Mouse (Mus musculus): Measurements from ENCODE around the gene Gusb.

Gene Gusb

DNA sequence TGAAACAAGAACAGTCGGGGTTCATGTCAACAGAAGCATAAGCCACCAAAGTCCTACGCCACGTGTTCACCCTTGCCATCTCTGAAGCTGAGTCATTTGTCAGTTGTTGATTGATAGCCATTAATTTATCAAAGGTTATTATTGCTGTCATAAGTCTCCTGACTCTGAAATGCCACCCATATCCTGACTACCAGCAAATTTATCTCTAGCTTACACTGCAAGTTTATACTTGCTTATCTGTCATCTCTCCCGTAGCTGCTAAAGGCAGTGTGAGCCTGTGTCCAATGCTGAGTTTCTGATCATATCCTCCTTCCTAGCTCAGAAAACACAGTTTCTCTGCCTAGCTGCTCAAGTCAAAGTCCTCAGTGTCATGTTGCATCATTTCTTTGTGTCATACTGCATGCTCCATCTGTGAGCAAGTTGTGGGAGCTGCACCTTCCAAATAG, 28.0 kb downstream of the Gusb start:
- DNase-seq (ENCODE audit: low spot score) = no peak

DNA sequence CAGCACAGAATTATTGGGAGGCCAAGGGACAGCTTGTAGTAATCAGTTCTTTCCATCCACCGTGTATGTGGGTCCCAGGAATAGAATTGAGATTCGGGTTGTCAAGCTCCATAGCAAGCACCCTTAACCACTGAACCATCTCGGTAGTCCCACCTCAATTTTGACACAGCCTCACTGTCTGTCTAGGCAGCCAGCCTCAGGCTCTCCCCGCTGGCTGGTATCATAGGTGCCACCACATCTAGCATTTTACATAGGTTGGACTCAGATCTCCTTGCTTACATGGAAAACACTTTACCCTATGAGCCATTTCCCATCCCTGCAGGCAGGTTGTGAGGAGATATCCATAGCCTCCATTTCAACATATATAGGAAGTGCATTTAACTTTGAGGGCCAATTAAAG, 28.5 kb downstream of the Gusb start:
- no peak for DNase-seq (ENCODE audit: low spot score)

DNA sequence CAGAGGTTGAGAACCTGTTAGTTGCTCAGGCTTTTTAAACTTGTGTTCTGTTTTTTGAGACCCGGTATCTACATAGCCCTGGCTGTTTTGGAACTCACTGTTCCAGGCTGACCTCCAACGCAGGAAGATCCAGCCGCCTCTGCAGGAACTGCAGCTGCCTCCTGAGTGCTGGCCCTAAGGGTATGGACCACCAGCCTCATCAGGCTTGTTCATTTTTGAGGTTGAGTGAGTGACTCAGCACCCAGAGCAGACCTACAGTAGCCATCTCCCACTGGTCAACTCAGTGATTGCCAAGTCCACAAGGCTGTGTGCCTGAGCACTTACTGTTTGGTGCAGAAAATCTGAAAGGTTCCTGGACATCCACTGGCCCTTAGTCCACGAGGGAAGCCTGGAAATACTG, 31.4 kb downstream of the Gusb start:
- no peak for DNase-seq (ENCODE audit: low spot score)

GRCm38 (mm10) chr5:129968417-129968816, 34.4 kb downstream of the Gusb start:
- no peak for DNase-seq (ENCODE audit: low spot score)

DNA sequence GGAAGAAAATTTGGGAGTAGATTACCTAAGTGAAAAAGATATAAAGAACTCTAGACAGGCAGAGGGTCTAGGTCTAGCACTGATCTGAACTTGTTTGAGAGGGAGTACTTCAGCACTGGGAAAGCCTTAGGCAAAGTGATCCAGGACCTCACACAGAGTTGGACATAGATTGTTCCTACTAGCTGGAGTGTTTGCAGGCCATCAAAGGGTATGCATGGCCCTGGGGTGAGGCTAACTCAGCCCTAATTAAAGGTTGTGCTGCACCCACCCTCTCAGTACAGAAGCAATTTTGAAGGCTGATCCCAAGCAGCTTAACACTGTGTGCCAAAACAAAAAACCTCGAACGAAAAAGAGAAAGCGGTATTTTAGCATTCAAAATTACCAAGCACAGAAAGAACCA, 36.4 kb downstream of the Gusb start:
- DNase-seq (ENCODE audit: low spot score) = no peak

GRCm38 (mm10) chr5:129963224-129963623, 39.6 kb downstream of the Gusb start:
- DNase-seq (ENCODE audit: low spot score) = no peak

- DNase-seq (ENCODE audit: low spot score) = no peak
Measured at GRCm38 (mm10) chr5:129955792-129956191, 47.1 kb downstream of the Gusb start.

DNA sequence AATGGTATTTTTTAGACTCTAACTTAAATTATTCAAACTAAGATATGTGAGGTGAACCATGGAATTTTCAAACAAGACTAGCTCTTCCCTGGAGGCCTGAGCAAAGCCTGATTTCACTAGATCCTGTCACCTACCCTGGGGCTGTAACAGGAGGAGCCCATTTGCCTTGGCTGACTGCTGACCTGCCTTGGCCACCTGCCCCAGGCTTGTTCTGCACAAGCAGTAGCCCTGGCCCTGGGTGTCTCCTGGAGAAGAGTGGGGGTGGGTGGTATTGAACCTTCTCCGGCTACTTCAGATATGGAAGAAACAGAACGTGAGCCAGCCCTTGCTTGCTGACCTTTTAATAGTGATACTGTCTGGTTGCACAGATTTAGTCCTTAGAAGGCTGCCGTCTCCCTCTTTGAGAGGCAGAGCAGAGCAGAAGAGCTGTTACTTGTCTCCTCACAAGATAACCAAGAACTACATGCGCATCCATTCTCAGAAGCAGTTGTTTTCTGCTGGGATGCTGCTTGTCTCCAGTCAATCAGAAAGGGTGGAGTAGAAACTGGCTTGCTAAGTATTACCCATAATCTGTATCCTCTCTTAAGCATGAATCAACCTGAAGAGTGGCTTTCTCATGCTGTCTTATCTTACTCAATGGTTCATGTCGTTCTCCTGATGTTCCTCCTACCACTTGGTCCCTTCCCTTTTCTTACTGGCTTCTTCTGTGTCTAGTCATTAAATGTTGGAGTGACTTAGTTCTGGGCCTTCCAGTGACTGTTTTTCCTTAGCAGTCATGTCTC, 48.2 kb downstream of the Gusb start:
- no peak for DNase-seq (ENCODE audit: low spot score)

GRCm38 (mm10) chr5:129952143-129952542, 50.7 kb downstream of the Gusb start:
- DNase-seq (ENCODE audit: low spot score) = no peak

- no peak for DNase-seq (ENCODE audit: low spot score)
Measured at GRCm38 (mm10) chr5:129947528-129948033, 55.3 kb downstream of the Gusb start.

GRCm38 (mm10) chr5:129943402-129943801, 59.4 kb downstream of the Gusb start:
- no peak for DNase-seq (ENCODE audit: low spot score)

DNA sequence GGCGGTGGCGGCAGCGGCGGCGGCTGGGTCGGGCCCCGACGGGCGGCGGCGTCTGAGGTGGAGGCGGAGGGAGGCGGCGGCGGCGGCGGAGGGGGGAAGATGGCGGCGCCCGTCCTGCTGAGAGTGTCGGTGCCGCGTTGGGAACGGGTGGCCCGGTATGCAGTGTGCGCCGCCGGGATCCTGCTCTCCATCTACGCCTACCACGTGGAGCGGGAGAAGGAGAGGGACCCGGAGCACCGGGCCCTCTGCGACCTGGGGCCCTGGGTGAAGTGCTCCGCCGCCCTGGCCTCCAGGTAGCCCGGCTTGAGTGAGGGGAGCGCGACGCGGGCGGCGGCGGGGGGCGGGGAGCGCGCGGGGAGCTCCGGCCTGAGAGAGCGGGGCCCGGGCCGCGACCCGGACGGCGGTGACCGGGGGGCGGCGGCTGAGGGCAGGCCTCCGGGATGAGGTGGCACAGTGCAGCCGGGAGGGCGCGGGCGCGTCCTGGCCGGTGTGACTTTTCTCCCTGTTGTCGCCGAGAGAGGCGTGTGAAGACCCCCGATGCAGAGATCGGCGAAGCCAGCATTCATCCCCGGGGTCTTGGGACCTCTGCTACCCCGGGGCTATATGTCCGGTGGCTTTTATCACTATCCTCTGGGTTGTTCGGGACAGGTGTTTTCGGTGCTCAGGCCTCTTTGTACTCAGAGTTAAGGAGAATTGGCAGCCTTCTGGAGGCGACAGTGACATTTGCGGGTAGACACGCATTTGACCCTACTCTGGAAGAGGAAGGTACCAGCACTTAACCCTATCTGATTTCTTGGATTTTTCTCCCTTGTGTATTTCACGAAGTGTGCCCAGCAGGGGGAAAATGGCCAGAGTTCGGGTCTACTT, 60.5 kb downstream of the Gusb start:
- peak; percentile 52 for DNase-seq (ENCODE audit: low spot score)

DNA sequence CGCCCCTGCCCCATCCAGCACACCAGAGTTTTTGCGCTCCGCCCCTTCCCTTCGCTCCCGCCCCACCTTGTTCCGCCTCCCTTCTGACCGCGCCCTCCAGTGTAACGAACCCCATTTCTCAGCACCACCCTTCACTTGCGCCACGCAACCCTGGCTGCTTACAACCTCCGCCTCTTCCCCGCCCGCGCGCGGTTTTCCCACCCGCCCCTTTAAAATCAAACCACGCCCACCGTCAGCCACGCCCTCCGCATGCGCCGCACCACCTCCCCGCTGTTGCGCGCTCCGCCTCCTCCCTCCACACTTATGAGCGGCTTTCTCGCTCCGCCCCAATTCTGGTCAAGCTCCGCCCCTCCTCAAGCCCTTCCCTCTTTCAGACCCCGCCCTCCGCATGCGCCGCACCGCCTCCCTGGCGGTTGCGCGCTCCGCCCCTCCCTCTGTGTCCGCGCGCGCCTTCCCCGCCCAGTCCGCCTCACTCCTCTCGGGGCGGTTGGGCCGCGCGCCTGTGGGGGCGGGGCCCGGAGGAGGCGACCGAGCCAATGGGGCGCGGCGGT, 61.3 kb downstream of the Gusb start, which contains the start of gene Vkorc1l1:
TSS of gene Vkorc1l1 (plus strand) at position 476 of the 551 bp plus-strand sequence.
- DNase-seq (ENCODE audit: low spot score) = peak; percentile 99

- DNase-seq (ENCODE audit: low spot score) = no peak
Measured at GRCm38 (mm10) chr5:129940736-129941494, 61.9 kb downstream of the Gusb start.

DNA sequence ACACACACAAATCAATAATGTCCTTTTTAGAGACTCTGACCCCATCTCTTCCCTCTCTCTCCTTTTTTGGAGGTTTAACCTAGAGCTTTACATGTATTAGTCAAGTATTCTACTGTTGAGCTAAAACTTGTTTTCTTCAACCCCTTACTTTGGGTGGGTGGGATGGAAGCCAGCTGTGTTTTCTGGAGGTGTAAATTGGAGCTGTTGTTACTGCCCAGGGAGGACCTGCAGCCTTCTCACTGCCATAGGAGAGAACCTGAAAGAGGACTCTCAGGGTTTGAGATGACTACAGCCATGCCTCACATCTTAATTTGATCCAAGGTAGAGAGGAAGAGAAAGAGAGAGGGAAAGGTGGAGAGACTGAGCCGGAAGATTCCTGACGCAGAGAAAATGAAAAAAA, 62.6 kb downstream of the Gusb start:
- no peak for DNase-seq (ENCODE audit: low spot score)

All from embryo, embryonic 10.5 days (tissue).